Mouse (Mus musculus) thymus, postnatal 25 days (tissue): ENCODE measurements around the gene Enpp5.

Experiments
- DNase-seq: peaks from one replicate; pipeline ENCODE4 v3.0.0; 2022

Gene Enpp5

DNA sequence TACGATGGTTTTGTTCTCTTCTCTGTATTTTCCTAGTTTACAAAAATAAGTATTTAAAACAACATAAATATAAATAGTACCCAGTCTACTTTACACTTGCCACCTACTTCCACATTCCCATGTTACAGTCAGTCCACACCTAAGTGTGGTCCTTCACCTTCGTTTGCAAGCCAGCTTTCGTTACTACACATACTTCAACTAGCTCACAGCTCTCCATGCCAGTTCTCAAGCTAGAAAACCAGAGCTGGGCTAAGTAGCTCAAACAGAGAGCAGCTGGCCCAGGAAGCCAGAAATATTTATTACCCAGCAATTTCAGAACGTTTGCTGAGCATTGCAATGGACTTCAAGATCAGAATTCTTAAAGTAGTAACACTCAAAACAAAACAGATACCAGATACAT lies 21.9 kb downstream of the Enpp5 start:
- DNase-seq = no peak

DNA sequence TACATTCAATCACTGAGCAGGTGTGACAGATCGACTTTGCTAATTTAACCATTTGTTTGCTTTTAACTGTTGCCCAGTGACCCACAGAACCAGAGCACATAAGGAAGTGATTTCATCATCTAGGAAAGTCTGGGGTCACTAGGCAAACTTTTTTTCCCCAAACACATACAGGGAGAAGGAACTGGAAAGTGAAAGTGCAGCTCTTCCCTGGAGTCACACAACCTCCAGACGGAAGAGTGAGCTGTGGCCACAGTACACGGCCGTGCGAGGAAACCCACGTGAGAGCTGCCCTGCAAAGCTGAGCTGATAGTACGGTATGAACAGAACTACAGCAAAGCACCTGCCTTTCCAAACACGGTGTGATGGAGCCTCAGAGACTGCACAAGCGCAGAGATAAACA lies 22.3 kb downstream of the Enpp5 start:
- DNase-seq = no peak

DNA sequence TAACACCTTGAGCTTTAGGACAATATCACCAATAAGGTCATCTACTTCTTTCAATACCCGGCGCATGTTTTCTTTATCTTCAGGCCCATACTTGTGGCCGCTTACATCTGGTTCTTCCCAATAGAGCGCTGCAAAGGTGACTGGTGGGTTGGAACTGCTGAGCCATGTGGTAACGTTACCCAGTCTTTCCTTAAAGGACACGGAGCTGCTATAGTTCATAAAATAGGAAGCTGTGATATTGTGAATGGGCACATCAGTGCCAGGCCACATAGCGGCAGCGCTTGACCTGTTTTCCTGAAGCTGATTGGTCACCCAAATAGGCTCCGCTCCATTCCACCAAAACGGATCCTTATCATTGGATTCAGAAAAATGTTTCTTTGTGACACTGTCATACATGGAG lies 23.3 kb downstream of the Enpp5 start:
- no peak for DNase-seq

DNA sequence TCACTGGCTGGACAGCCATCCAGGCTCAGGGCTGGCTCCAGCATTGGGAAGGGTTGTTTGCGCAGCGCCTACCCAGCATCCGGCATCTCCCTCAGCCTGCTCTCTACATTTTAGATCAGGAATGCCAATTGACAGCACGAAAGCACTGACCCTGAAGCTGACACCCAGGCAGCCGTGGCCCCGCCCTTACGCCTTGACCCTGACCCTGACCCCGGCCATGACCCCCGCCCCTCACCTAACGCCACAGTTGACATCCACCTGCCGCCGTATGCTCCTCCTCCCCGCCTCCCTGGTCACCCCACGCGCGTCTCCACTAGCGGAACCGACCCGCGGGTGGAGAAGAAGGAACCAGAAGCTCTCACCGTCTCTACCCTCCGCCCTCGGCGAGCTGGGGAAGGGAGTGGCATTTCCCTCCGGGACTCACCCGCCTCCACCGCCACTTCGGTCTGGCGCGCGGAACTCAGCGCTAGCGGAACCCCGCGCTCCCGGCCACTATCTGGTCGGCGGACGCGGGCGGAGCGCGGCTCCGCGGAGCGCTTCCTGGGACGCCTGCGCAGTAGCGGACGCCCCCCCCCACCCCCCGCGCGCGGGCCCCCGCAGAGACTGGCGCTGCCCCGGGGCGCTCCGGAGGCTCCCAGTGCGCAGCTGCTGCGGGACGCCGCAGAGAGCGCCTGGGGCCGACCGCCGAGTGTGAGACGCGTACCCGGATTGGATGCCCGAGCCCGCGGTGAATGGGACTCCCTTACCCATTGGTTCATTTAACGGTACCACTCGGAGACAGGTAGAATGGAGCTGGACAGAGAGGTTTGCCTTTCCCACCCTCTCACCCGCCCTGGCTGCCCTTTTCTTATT lies 26.9 kb downstream of the Enpp5 start, which contains the start of gene Enpp4:
TSS of gene Enpp4 (minus strand) at position 523 of the 852 bp plus-strand sequence.
- peak; percentile 91 for DNase-seq

DNA sequence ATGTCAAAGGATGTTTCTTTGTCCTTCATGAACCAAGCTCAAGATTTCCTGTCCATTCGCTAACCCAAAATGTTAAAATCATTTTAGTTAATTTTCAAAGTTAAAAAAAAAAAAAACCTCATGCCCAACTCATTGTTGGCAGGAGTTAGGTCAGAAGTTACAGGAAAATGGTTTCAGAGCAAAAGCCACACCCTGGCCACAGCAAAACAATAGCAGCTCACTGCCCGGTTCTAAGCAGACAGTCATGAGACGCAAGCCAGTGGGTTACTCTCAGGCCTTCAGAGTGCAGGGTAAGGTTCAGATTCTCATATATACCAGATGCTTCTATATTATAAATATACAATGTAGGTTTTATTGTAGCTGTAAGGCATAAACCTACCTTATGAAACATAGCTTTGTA lies 29.7 kb downstream of the Enpp5 start:
- DNase-seq = no peak

DNA sequence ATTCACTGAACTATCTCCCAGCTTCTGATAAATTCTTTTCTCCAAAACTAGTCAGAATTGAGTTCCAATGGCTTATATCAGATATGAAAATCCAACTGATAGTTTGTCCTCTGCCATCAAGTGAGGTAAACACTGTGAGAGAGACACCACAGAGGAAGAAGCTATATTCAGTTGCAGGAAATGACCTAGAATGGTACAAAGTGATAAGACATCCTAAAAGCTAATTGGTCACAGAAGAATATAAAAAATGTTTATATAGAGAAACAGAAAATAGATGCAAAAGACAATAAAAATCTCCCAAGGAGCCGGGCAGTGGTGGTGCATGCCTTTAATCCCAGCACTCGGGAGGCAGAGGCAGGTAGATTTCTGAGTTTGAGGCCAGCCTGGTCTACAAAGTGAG lies 38.0 kb downstream of the Enpp5 start:
- no peak for DNase-seq

DNA sequence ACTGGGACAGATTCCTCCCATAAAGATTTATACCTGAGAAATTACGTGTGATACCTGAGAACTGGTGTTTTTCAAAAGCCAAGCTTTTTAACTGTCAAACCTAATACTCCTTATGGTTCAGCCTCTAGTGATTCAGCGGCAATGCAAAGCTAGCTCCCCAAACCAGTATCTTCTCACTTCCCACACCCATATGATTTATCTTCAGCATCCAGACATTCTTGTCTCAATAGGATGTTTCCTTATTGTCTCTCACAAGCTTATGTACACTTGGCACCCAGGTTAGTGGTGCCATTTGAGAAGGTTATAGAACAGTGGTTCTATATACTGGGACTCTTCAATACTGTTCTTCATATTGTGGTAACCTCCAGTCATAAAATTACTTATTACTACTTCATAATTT lies 39.1 kb downstream of the Enpp5 start:
- DNase-seq = no peak

DNA sequence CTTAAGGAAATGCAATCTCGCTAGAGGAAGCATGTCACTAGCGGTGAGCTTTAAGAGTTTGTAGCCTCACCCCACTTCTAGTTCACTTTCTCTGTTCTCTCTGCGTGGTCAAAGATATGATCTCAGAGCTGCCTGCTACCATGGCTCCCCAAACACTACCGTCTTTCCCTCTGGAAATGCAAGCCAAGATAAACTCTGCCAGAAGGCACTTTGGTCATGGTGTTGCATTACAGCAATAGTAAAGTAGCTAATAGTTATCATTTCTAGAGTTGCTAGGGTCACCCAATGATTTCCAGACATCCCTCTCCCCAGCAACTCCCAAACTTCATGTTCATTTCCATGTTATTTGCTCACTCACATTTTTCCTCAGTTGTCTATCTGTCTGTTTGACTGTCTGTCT lies 39.6 kb downstream of the Enpp5 start:
- no peak for DNase-seq

DNA sequence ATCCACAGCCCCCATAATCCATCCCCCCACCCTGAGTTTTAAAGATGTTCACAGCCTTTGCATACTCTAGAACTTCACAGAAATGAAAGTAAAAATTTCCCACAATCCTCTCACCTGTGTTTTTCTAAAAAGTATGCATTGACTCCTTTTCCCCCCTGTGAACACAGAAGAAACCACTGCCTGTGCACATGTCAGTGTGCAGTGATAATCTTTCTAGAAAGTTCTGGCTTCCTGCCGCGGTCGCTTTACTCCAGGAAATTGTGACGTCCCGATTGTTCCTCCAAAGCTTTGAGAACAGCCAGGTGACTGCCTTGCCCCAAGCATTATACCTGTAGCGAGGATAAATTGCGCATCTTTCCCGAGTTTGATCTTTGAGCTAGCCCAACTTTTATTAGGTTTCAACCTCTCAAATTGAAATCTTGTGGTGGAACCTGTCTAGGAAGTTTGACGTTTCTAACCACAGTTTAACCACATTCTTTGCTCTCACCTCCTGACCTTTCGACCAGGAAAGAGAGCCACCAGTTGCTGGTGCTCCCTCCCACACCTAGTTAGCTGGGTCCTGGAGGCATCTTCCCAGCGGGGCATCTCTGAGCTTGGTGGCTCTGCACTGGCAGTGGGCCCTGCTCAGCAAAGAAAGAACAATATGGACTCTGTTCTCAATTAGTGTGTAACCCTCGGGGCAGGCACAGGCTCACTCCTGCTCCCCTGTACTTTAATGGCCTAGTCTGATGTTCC lies 42.9 kb downstream of the Enpp5 start:
- DNase-seq = peak; percentile 11

DNA sequence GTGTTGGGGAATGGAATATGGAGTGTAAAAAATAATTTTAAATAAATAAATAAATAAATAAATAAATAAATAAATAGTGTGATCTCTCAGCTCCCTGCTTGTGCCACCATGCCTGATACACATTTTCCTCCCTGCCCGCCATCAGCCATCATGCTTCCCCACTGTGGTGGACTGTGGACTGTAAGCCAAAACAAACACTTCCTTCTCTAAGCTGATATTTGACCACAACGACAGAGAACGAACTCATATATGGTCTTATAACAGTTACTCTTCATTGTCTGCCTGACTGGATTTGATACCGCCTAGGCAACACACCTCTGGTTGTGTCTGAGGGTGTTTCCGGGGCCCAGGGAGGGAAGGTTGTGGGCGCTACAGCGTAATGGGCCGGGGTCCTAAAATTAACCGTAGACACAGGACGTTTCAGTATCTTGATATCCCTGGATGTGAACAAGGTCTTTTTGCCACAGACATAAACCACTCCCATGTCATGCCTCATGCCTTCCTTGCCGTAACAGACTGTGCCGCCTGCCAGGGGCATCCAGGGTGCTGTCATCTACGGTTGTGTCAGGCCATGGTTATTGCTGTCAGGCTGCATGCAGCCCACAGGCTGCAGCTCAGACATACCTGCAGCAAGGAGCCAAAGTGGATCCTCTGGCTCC lies 50.6 kb downstream of the Enpp5 start:
- DNase-seq = no peak

DNA sequence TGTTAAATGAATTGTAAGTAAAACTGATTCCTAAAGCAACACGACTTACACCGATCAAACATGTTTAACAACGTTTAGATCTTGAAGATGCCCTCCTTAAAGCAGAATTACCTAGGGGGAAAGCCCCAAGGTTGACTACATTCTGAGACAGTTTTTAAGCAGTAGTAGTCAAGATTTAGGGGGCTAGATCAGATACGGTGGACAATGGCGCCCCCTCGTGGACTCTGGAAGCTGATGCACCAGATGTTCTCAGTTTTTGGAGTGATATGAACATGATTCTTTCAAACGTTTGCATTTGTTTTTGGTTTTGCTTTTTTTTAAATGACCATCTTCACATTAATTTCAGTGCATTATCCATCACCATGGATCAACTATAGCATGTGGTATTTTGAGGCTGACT lies 51.8 kb downstream of the Enpp5 start:
- DNase-seq = peak; percentile 72

DNA sequence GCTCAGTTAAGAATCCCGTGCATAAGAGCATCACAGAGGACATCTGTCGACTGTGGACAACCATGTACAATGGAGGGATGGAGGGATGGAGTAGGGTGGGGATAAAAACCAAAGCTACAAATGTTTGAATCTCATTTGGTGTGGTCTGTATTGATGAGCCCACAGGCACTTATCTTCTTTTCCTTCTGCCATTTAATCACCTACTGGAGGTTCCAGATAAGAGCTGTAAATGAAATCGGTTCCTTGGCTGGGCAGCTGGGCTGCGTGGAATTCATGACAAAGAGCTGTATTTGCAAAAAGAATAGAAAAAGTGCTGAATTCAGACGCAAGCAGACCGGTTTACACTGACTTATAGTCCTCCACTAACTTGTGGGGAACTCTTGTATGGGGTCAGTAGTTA lies 55.5 kb downstream of the Enpp5 start:
- DNase-seq = no peak

DNA sequence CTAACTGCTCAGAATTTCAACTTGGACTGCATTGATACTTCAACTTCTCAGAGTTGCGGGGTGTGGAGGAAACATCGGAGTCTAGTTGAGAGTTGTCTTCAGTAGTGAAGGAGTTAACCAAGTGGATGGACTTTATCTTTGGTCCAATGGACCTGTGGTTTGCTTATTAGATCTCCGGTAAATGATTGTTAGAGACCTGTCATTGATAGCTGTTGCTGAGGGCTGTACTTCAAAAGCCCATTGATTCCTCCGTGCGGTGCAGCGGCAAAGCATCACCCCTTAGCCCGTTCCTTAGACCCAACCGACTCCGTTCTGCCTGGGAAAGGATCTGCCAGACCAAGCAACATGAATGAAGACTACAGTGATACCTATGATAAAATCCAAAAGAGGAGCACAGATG lies 55.9 kb downstream of the Enpp5 start:
- no peak for DNase-seq

DNA sequence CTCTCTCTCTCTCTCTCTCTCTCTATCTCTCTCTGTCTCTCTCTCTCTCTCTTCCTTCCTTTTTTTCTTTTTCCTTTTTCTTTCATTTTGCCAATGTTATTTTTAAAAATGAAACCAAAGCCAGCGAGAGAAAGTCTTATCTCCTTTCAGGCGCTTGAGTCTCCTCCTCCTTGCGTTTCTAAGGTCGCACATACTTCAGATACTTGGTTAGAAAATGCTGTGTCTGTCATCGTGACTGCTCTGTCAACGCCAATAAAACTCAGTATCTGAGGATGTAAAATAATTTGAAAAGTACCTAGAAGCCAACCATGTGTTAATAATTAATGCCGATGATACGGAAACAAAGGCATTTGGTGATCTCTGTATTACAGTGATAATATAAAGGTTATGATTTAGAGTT lies 57.4 kb downstream of the Enpp5 start:
- no peak for DNase-seq
